Mouse (Mus musculus): ENCODE measurements around the gene Acads.
A peak's percentile ranks its signal among the peaks of the same experiment; 100 is the strongest.
"Not testable (repeated sequence)": the region's sequence is repeated elsewhere in the genome, so short reads cannot be mapped to it uniquely, and the experiment has no call there.

Gene Acads

DNA sequence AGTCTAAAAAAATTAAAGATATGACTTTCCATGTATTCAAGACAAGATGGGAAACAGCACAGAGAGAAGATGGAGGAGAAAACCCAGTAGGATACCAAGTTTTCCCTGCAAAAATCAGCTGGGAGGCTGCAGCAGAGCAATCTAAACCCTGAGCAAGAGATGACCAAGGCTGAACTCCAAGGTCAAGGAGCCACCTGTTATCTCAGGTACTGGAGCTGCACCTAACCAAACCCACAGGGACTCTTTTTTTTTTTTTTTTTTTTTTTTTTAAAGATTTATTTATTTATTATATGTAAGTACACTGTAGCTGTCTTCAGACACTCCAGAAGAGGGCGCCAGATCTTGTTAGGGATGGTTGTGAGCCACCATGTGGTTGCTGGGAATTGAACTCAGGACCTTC lies 29.7 kb upstream of the Acads start:
- DNase-seq = not testable (repeated sequence)

DNA sequence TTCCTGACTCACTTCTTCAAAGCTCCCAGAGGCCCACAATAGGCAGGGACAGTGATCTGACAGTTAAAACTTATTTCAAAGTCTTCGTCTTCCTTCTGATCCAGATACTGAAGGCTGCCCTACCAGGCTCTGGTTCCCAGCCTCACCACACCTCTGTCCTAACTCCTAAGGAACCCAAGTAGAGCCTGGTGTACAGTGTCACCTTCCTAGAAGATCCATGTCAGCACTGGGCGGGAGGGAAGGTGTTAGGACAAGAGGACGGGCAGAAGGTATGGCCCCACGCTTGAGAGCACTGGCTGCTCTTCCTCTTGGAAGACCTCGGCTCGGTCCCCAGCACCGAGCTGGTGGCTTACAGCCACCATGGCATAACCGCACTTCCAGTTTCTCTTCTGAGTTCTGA lies 29.2 kb upstream of the Acads start:
- no peak for DNase-seq

DNA sequence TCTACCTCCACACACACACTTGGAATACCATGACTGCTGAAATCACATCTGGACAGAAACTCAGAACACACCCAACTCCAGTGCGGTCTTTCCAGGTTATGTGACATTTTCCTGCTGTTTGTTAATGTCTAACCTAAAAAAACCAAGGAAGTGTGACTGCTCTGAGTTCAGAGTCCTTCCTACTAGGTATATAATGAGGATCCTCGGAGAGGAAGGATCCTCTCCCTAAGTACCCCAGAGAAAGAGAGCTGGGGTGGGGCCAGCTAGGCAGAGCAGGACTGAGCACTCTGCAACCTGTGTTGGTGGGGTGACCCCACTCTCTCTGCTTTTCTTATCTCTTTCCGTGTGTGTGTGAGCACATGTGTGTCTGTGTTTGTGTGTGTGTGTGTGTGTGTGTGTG lies 28.2 kb upstream of the Acads start:
- DNase-seq = no peak

DNA sequence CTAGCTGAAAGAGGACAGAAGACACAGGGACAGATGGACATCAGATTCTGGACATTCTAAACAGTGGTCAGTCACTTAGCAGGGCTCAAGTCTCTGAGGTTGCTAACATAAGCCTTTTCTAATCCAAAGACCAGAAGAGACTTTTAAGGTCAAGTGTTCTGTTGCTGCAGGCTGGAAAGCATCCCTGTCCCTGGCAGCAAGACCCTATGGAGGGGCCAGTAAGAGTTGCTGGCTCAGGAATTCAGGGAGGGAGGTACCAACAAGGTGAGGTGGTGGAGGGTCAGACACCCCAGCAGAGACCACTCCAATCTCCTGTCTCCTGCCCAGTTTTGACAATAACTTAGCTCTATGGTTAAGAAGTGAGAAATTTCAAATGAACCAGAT lies 27.6 kb upstream of the Acads start:
- DNase-seq = no peak

DNA sequence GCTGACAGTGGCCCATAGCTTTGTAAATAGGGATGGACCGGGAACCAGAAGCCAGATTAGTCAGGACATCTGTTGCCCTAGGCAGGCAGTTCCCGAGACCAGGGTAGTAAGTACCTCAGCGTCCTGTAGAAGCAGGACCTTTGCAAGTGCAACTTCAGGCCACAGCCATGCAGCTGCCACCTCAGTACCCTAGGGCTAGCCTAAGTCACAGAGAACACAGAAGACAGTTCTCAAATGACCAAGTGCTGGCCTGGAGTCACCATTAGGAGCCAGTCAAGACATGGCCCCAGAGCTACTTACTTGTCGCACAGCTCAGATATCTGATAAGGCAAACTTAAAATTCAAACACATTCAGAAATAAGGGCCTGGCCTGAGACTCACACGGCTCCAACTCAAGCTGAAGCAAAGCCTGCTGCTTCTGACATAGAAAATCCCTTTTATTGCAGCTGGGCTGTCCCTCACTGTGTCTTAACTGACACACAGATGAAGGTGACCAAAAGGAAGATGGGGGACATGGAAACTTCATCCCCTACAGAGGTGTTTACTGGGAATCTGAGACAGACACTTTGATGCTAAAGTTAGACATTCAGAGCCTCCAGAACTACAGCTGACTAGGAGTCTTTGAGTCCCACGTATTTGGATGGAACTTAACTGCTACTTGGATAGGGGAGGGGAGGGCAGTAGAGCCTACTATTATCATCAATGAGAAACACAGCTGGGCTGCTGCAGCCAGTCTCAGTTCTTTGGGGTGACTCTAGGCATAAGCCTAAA lies 27.0 kb upstream of the Acads start:
- no peak for DNase-seq

DNA sequence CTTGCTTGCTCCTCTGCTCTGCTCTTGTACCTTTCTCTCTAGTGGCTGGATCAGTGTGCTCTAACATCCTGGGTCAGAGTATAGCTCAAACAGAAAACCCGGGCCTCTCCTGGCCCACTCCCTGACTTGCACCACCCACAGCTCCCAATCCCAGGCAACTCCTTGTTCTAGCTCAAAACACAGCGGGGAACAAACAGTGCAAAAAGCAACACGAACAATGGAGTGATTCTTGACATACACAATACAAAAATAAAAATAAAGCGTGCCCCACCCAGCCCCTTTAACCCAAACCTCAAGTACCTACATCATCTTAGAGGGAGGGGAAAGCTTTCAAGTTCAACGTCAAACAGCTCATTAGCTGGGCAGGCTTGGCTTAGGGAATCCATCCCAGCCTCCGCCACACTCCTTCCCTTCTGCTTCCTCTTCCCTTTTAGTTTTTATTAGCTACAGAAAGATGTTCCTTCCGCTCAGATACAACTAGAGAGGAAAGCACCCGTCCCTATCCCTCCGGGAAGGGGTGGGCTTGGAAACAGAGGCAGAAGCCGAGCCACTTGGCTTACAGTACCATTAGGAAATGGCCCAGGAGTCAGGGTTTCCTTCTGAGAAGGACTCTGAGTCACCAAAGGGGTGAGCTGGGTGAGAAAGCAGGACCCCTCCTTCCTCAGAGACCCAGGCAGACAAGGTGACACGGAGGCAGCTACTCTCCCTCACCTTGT lies 26.3 kb upstream of the Acads start:
- no peak for DNase-seq

DNA sequence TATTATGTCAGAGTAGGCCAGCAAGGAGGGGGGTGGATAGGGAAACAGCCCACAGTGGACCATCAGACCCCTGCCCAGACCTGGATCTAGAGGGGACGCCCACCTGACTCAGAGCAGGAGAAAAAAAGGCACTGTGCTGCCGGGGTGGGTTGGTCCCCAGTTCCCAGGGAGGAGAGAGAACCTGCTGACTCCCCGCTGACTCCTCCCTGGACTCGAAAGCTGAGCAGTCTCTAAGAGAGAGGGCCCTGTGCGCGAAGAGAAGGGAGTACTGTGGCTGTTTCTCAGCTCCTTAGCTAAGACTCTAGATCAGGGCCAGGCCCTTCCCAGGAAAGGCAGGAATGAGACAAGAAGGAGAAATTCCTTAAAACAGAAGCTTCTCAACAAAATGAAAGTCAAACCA lies 25.3 kb upstream of the Acads start:
- DNase-seq = no peak

DNA sequence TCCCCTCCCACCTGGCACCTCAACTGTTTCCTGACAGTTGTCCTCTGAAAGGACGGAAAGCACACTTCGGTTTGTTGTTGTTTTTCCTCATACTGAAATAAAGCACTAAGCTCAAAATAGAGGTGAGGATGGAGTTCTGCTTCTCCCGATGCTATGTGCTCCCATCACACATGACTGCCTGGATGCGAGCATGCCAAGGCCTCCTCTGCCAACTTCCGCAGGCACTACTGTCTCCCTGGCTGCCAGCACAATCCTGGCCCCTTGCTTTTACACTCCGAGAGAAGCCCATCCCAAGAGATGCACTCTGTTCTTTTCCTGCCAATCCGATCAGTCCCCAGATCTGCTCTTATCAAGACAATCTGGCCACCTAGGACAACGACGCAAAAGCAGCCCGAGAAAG lies 24.4 kb upstream of the Acads start:
- peak; percentile 49 for DNase-seq

DNA sequence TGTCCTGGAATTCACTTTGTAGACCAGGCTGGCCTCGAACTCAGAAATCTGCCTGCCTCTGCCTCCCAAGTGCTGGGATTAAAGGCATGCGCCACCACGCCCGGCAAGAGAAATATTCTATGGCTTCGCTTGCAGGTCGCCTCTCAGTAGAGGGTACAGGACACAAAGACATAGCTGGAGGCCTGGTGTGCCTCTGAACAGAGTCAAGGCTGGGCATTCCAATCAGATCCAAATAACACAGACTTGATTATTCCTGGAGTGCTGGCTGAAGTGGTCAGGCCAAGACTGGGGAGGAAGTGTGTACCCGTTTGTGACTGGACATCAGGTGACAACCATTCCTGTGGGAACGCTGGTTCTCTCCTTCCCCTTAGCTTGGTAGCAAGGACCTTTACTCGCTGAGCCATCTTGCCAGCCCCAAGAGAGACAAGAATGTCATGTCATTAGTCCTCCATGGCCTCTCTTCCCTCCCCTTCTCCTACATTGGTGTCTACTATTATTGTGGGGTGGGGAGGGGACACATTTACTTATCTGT lies 23.1 kb upstream of the Acads start:
- DNase-seq = no peak

DNA sequence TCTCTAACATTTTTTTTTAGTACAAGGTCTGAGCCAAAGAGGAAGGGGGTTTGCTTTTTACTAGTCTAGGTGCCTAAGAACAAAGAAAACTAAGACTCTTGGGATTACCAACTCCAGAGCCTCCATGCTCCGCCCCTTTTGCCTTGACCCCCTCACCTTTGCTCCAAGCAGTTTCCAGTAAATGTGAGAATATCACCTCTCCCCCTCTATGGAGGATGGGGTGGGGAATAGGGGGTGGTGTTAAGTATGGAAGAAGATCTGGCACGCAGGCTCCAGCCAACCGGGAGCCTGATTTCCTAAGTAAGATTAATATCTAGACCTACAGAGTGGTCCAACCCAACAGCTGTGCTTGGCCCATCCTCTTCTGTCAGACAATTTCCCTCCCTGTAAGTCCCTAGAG lies 21.6 kb upstream of the Acads start:
- DNase-seq = no peak

DNA sequence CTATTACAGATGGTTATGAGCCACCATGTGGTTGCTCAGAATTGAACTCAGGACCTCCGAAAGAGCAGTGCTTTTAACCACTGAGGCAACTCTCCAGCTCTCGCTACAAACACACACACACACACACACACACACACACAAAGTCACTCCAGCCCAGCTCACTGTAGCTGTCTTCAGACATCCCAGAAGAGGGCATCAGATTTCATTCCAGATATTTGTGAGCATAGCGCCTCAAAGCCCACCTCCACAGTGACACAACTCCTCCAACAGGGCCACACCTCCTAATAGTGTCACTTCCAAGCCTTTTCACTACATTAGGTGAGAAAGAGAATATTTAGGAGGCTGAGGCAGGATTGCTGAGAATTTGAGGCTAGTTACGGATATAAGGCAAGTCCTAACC lies 20.0 kb upstream of the Acads start:
- no peak for DNase-seq

DNA sequence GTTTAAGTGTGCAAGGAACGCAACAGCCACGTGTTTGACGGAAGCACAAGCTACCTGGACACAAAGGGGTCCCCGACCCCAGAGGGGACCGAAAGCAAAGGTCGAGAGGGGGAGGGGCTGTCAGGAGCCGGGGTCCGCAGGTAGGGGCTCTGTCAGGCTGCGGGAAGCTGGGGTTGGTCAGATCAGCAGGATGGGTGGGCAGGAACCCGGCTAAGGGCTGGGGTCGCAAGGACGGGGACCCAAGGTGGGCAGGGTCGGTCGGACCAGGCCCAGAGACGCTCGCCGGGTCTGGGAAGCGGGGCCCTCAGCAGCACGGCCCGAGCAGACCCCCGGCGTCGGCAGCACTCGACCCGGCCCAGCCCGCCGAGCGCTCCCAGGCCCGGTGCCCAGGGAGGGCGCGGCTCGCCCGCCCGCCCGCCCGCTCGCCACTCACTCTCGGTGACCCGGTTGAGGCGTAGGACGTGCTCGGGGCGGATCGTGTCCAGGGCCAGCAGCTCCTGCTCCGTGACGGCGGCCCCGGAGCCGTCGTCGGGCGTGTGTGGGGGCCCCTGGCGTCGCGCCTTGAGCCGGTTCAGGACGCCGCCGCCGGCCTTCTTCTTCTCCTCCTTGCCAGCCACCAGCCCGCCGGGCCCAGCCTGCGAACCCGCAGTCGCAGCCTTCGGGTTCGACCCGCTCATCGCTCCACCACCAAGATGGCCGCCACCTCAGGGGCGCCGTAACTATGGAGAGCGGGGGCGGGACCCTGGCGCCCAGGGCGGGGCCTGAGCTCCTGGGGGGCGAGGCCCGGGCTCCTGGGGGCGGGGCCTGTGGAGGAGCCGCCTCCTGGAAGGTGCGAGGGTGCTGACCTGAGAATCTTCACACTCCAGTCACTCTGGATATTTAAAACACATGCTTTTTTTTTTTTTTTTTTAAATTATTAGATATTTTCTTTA lies 15.4 kb upstream of the Acads start, which contains the start of gene Unc119b:
TSS of gene Unc119b (minus strand) at position 742 of the 932 bp plus-strand sequence.
- peak; percentile 82 for DNase-seq

DNA sequence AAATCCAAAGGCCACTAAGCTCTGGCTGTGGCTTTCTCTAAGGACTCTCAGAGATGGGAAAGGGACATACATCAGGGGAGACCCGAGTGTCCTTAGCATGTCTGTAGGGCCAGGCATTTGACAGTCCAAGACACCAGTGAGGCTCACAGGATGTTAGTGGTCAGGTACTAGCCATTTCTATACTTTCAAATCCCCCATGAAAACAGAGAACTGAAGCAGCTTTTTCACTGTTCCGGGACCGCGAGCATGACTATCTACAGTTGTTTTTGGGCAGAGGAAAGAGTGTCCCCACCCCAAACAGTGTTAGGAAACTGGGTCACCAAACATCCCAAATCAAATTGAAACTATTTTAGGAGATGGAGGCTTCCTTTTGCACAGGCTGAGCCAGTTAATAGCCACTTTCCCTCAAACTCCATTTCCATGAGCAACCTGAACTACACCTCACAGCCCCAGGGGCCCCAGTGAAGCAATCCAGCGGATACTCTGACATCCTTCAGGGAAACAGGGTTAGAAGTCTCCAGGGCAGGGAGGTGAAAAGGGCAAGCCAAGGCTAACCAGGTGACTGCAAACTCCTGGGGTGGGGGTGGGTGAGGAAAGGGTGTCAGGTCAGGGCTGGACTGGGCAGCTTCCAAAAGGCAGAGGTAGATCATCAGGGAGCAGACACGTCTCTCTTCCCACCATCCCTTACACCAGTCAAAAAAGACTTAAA lies 14.4 kb upstream of the Acads start:
- DNase-seq = no peak

DNA sequence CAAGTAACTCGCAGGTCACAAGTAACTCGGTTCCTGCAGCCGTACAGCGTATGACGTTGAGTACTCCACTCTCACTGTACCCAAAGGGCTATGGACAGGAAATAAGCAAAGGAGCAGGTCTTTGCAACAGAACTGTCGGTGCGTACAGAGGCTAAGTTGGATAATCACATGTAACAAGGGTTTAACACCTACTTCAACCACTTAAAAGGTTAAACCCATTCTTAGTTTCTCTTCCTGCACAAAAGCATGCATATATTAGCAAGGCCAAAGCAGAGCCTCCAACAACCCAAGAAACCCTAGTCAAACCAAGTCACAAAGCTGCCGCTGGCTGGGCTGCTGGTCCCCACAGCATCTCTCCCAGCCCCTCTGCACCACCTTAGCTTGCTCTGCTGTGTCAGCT lies 13.3 kb upstream of the Acads start:
- DNase-seq = no peak

DNA sequence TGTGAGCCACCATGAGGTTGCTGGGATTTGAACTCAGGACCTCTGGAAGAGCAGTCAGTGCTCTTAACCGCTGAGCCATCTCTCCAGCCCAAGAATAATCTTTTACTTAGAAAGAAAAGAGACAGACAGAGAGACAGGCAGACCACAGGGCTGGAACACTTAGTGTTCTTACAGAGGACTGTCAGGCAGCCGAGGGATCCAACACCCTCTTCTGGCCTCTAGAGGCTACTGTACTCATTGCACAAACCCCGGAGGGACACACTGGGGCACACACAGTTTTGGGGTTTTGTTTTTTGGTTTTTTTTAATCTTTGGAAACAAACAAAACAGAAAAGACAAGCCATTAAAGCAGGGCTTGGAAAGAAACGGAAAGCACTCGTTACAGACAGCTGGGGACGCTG lies 10.2 kb upstream of the Acads start:
- no peak for DNase-seq

DNA sequence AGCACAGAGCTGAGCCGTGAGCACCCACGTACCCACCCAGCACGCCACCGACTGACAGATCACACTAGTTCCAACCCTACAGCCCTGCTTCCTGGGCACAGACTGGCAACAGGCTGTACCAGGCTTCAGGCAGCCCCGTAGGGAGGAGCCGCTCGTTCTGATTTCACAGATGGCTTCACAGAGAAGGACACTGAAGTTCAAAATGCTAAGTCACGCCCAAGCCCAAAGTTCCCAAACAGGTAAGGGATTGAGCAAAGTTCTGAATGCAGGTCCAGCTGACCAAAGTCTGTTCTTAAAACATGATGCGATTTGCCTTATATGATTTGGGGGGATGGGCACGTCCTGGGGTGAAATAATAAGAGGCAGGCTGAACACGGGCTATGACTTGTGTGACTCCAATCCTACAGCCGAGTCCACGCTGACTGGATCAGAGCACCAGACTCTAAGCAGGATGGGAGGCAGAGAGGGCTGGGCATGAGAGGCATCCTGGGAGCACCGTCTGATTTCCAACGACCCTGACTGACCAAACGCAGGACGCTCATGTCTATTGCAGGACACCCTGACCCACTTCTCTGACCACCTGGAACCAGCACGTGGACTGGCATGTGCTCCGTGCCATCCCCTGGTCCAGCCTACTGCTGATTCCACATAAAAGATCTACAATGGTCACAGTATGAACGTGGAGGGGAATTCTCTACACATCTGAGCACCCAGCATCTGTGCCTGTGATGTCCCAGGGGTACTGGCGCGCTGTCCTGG lies 8.5 kb upstream of the Acads start:
- DNase-seq = no peak

DNA sequence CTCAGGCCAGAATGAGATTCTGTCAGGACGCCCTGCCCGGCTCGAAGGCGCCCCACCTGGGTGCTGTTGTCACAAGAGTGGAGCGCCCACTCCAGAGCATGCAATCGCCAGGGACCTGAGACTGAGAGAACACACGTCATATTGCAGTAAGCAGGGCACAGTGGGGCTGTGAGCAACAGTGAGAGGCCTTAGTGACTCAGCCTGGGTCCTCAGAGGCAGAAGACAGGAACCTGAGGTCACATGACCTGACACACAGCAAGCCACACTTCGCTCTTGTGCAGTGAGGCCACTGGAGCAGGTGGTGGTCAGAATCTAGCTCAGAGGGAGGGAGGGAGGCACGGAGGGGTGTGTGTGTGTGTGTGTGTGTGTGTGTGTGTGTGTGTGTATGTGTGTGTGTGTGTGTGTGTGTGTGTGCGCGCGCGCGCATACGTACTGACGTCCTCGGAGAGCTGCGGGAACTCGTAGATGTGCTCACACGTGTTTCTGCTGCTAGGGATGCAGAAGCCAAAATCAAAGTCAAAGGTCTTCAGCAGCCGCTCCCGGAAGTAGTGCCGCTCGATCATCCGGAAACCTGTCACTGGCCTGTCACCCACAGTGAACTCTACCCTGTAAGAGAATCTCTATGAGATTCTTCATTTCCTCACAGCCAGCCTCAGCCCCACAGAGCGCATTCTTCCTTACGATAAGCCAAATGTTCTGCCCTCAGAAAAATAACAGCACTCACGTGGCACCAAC lies 7.6 kb upstream of the Acads start:
- DNase-seq = no peak

DNA sequence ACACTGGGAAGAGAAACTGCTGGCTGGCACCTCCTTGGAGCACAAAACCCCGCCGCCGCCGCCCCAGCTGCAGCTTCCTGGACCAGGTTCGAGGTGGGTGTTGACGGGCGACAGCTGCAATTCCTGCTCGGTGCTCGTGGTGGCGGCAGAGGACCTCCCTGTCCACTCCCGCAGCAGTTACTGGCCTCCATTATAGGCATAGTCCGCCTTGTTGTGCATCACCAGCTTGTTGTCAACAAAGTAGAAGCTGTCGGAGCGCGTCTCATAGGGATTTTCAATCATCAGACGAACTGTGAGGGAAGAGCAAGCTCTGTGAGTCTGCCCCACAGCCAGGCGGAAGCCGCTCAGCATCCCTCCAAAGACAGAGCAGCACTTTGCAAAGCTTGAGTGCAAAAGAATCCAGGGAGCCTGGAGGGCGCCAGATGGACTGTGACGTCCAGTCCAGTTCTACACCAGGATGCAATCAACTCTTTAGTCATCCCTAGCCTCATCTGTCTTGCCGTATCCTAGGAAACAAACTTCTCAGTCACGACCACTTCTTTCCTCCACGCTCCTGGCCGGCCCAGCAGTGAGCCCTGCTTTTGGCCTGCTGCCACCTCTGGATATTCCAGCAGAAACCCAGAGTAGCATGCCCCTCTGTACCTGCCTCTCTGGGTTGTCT lies 6.2 kb upstream of the Acads start:
- peak; percentile 78 for DNase-seq

DNA sequence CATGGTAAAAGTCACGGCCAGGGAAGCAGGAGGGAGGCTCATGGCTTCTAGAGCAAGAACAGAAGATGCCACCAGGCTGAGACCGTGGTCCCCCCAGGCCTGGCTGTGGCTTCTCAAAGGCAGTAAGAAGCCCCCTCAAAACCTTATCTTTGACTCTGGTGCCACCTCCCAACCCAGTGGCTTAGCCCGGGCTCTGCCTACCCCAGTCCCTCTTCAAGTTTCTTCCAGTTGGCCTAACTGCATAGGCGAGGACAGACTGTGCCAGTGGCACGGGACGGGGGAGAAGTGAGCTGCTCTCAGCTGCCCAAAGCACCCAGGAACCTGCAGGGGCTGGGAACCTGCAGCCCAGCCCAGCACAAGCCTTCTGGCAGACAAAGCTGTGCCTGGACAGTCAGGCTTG lies 5.5 kb upstream of the Acads start:
- DNase-seq = no peak

DNA sequence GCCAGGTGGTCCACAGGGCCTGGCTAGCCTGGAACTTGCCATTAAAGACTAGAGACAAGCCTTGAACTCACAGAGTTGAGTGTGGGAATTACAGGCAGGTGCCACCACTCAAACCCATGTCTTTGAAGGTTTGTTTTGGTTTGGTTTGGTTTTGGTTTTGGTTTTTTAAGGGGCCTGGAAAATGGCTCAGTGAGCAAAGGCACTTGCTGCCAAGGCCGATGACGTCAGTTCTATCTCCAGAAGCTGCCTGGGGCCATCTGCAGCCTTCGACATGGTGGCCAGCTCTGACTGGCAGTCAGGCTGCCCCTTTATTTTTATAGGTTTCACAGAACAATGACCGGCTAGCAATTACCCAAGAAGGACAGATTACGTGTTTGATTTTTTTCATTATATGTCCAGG lies 1.8 kb upstream of the Acads start:
- no peak for DNase-seq

DNA sequence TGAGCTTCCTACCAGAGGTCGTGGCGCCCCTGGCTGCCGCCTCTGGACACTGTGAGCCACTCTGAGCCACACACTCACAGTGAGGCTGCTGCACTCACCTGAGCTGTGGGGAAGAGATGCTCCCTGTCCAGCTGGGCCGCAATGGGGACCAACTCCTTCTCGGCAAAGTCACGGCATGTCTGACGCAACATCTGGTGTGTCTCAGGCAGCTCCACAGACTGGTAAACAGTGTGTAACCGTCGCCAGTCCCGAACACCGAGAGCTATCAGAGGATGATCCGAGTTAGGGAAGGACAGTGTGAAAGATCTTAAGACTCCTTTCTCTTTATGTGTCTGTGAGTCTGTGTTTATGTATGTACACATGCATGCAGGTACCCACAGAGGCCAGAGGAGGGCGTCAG lies 1.7 kb downstream of the Acads start:
- DNase-seq = no peak

Data from right cerebral cortex, postnatal 4 days (tissue).